Mouse (Mus musculus) lung, postnatal 14 days (tissue): ENCODE results near the gene Brd9.
"Not testable (repeated sequence)": the region's sequence is repeated elsewhere in the genome, so short reads cannot be mapped to it uniquely, and the experiment has no call there.

Source experiments
- DNase-seq: peaks from one replicate; pipeline ENCODE4 v3.0.0; 2021

Gene Brd9

GRCm38 (mm10) chr13:73991267-73991666 lies 53.7 kb downstream of the Brd9 start:
- DNase-seq, result no peak

GRCm38 (mm10) chr13:73996456-73996855 lies 58.8 kb downstream of the Brd9 start:
- no peak for DNase-seq

GRCm38 (mm10) chr13:74000519-74000918 lies 62.9 kb downstream of the Brd9 start:
- no peak for DNase-seq

- no peak for DNase-seq
Observed at GRCm38 (mm10) chr13:74000961-74001360, 63.4 kb downstream of the Brd9 start.

- no peak for DNase-seq
Observed at GRCm38 (mm10) chr13:74001492-74001891, 63.9 kb downstream of the Brd9 start.

- DNase-seq, result not testable (repeated sequence)
Observed at GRCm38 (mm10) chr13:74006881-74007280, 69.3 kb downstream of the Brd9 start.

GRCm38 (mm10) chr13:74008216-74008615 lies 70.6 kb downstream of the Brd9 start:
- not testable (repeated sequence) for DNase-seq

GRCm38 (mm10) chr13:74008948-74009718 lies 71.5 kb downstream of the Brd9 start, which contains the start of gene Tppp:
Gene Tppp (plus strand): TSS chr13:74009407.
- peak; percentile 96 for DNase-seq

- peak; percentile 76 for DNase-seq
Observed at GRCm38 (mm10) chr13:74009791-74010614, 72.4 kb downstream of the Brd9 start.
